Mouse (Mus musculus) bone marrow, adult 2 months (tissue): ENCODE results near the gene Zfp592. TPM values are rescaled to one million over a fixed set of nuclear protein-coding genes. Genes with fewer than 3 reads are reported as not detected.

ENCODE experiments used
- H3K27ac ChIP-seq: fragments of 200-500 bp; 2 replicates; pipeline ENCODE4 v1.5.1; 2012; ENCODE audit warnings: low read depth, mild to moderate bottlenecking, control low read depth, inconsistent platforms, low read length; ENCODE audit not compliant: control insufficient read depth, poor library complexity, insufficient read depth
- H3K4me1 ChIP-seq: fragments of 200-500 bp; 2 replicates; pipeline ENCODE4 v1.6.1; 2011; ENCODE audit warnings: low read length; ENCODE audit not compliant: control insufficient read depth, insufficient read depth
- H3K4me3 ChIP-seq: fragments of 200-500 bp; replicated peaks from 2 replicates; pipeline ENCODE3; 2011; ENCODE audit warnings: mild to moderate bottlenecking, low read depth, low read length, control low read depth; ENCODE audit not compliant: control insufficient read depth
- CTCF ChIP-seq: fragments of 200-500 bp; IDR thresholded peaks from 2 replicates; pipeline ENCODE4 v1.5.1; 2011; ENCODE audit warnings: low read length, control low read depth; ENCODE audit not compliant: control insufficient read depth, insufficient read depth
- POLR2A ChIP-seq: fragments of 200-500 bp; IDR thresholded peaks from 2 replicates; pipeline ENCODE4 v1.6.1; 2011; ENCODE audit warnings: low read depth, mild to moderate bottlenecking, control low read depth, low read length, borderline replicate concordance; ENCODE audit not compliant: control insufficient read depth
- WGBS: fragments of 180-500 bp; shearing (Covaris S2); methylation state at CpG from one replicate; pipeline ENCODE4 v1.1.7; 2018; 5-methylcytosine and 5-hydroxymethylcytosine counted together
- polyA plus RNA-seq: library from polyadenylated mRNA; stranded (reverse); fragments of >200 nt; gene quantifications from 2 replicates; pipeline ENCODE4 v1.2.4, GENCODE M21; 2011; ENCODE audit warnings: low replicate concordance; ENCODE audit not compliant: missing spikeins, insufficient read depth, insufficient read length

Zfp592 gene
- polyA plus RNA-seq, 1 experiment = 24.7 TPM

DNA sequence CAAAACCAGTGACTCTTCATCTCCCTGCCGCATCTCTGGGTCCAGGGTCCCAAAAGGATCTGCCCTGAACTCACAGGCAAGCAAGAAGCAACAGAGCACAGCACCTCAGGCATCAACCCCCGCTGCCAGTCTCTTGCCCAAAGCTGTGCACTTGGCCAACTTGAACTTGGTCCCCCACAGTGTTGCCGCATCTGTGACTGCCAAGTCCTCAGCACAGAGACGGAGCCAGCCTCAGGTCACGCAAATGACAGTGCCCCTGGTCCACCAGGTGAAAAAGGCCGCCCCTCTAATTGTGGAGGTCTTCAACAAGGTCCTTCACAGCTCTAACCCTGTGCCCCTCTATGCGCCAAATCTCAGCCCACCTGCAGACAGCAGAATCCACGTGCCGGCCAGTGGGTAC, 31.2 kb downstream of the Zfp592 start:
- Histone ChIP-seq H3K27ac (no peak overlapping the region), H3K4me1 (no peaks in the 10 kb centered on the region), H3K4me3 (no peak overlapping the region)
- TF ChIP-seq POLR2A (no peak), CTCF (no peak)
- WGBS = 97% methylated on average over 9 of the region's 9 CpGs

DNA sequence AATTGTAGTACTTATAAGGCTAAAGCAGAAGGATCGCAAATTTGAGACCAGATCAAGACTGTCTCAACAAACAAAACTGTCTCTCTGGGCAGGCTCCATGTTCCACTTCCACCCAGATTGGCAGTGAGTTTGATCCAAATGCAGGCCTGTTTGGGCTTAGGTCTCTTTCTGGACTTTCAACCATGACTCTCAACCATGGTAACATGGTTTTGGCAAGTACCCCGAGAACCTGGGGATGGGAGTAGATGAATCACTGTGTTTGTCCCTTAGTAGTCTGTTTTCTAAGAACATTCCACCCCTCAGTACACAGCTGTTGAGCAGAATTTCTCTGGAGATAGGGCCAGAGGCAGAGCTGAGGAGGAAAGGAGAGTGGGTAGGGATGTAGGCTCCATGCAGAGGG, 32.3 kb downstream of the Zfp592 start:
- no peak overlapping the region for H3K4me3 ChIP-seq
- 94% methylated on average over 2 of the region's 2 CpGs for WGBS
- no peaks in the 10 kb centered on the region for H3K4me1 ChIP-seq
- H3K27ac ChIP-seq = no peak overlapping the region
- no peak for TF ChIP-seq CTCF
- no peak for TF ChIP-seq POLR2A

DNA sequence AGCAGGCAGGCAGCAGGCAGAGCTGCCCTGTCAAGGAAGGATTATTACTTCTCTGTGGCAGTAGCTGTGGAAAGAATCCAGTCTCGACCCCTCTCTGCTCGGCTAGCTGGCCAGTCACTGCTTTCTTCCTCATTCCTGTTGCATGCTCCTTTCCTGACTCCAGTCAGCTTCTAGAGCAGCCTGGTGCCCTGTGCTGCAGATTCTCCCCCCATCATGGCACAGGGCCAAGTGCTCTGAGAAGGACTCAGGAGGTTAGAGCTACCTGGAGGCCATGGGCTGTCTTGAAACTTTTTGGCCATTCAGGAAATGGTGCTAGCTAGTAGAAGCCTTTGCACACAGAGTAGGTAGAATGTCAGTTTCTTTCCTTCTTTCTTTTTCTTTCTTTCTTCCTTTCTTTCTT, 46.2 kb downstream of the Zfp592 start:
- H3K27ac ChIP-seq = no peak overlapping the region
- TF ChIP-seq POLR2A (no peak), CTCF (no peak)
- no peak overlapping the region for H3K4me3 ChIP-seq
- no peaks in the 10 kb centered on the region for H3K4me1 ChIP-seq
- 71% methylated on average over 2 of the region's 2 CpGs for WGBS

DNA sequence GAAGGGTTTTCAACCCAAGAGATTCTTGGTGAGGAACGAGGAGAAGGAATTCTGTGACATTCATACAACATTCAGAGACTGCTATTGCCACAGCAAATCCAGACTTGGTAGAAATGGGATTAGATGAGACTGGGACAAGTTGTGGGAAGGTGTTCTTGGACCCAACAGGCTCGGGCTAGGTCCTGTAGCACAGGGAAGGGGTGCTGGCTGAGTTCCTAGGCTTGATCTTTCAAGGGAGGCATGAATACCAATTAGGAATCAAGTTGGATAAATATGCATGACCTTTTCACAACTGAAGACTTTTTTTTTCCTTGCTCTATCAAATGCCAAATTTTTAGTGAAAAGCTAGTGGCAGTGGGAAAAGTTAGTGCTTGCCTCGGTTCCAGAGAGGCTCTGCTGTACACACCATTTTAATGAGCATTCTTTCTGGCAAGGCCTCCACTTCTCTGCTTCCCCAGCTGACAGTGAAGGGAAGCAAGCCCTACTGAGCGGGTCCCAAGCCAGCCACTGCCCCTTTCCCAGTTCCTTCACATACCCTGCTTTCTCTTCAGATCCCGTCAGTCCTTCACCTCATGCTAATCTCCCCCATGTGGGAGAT, 49.6 kb downstream of the Zfp592 start:
- no peak overlapping the region for H3K4me3 ChIP-seq
- WGBS = 84% methylated on average over 5 of the region's 5 CpGs
- TF ChIP-seq POLR2A (no peak), CTCF (no peak)
- H3K4me1 ChIP-seq = no peaks in the 10 kb centered on the region
- no peak overlapping the region for H3K27ac ChIP-seq

DNA sequence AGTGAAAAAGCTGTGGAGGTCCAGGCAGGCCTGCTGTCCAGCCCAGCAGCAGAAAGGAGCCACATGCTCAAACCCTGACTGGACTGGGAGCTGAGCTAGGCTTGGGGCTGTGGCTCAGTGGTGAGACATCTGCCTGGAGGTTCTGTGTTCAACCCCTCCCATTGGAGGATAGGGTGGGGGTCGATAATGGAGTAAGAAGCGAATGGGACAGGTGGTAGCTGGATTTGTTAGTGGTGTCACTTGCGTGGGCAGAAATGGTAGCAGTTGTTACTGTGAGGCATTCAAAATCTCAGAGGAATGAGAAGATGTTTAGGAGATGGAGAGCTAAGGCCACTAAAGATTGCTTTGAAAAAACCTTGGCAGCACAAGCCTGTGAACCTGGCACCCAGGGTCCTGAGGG, 54.4 kb downstream of the Zfp592 start:
- Histone ChIP-seq H3K27ac (no peak overlapping the region), H3K4me1 (no peaks in the 10 kb centered on the region; the same call in 1 of the 2 replicates), H3K4me3 (no peak overlapping the region)
- no peak for TF ChIP-seq POLR2A
- TF ChIP-seq CTCF = no peak
- 83% methylated on average over 3 of the region's 3 CpGs for WGBS

DNA sequence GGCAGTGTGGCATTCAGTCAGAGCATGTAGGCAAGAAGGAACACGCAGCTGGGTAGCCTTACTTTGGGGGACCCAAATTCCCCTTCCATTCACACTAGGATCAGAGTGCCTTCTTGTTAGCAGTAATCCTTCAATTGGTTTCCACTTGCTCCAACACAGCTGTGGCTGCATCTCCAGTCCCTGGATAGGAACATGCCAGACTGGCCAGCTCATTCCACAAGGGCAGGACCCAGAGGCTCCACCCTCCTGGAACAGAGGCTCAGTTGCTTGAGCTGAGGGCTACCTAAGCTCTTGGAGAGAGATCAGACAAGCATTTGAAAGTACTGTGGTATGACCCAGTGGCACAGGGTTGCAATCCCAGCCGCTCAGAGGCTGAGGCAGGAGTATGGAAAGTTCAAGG, 55.0 kb downstream of the Zfp592 start:
- Histone ChIP-seq H3K27ac (no peak overlapping the region), H3K4me1 (no peaks in the 10 kb centered on the region; the same call in 1 of the 2 replicates), H3K4me3 (no peak overlapping the region)
- no peak for TF ChIP-seq CTCF
- TF ChIP-seq POLR2A = no peak
- WGBS = 77% methylated on average over 2 of the region's 2 CpGs

DNA sequence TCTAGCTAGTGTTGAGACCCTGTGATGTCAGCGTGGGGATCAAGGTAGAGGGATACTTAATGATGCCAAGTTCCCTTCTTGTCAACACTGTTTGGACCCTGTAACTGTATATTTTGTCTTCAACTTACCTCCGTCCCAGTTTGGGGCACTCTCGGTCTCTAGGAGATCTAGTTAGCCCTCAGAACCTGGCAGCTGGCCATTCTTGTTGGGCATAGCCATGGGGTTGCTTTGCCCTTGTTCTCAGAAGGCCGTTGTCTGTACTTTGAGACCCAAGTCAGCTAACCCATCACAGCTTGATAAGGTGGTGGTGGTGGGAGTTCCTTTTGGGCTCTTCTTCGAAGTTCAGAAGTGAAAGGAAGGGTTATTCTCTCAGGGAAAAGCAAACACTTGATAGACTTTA, 56.5 kb downstream of the Zfp592 start:
- 77% methylated on average over 5 of the region's 5 CpGs for WGBS
- Histone ChIP-seq H3K4me1 (no peaks in the 10 kb centered on the region; the same call in 1 of the 2 replicates), H3K4me3 (no peak overlapping the region), H3K27ac (no peak overlapping the region)
- TF ChIP-seq CTCF = no peak
- no peak for TF ChIP-seq POLR2A

DNA sequence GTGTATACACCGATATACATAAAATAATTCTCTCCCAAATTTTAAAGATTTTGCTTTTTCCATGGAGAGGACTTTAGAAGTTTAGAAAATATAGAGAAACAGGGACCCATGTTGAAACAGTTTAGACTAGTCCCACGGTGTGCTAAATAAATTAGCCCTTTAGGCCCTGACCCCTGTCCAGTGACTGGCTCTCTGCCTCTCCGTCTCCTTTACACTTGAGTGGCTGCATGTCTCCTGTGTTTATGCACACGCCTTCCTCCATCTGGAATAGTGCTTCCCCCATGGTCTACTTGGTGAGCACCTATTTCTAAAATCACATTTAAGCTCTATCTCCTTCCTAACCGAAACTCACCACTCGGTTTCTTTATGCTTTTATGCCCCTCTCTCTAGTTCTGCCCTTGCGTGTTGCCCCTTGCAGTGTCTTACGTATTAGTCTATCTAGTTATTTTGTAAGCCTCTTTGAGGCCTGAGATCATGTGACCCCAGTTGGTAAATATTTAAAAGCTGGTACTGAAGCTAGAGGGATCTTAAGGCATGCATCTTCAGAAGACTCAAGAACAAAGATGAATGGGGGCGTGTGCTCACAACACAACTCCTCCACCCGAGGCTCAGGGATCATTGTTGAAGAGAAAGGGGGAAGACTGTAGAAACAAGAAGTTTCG, 62.4 kb downstream of the Zfp592 start:
- no peak for TF ChIP-seq CTCF
- Histone ChIP-seq H3K4me1 (no peaks in the 10 kb centered on the region; the same call in 1 of the 2 replicates), H3K27ac (no peak overlapping the region), H3K4me3 (no peak overlapping the region)
- WGBS = 80% methylated on average over 11 of the region's 11 CpGs

DNA sequence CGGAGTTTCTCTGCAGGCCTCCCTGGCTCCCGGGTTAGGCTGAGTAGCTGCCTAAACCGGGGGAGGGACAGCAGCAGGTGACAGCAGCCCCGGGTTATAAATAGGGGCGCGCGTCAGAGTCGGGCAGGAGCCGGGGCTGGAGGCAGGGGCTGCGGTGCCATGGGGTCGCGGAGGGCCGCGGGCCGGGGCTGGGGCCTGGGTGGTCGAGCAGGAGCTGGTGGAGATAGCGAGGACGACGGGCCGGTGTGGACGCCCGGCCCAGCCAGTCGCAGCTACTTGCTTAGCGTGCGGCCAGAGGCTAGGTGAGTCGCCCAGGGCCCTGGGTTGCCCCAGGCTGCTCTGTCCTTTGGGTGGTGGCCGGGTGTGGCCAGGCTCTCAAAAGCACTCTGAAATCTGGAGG, 64.0 kb downstream of the Zfp592 start, which contains the start of gene Alpk3:
Gene Alpk3, plus strand, starts transcription at position 130 of the 400 bp plus-strand sequence.
- H3K4me3 ChIP-seq = no peak within 1 kb of the TSS
- no peak within 1 kb of the TSS for H3K27ac ChIP-seq
- TF ChIP-seq CTCF = no peak
- no peak for TF ChIP-seq POLR2A
- 62% methylated on average over 27 of the region's 27 CpGs for WGBS
- no peaks in the 10 kb centered on the region; the same call in 1 of the 2 replicates for H3K4me1 ChIP-seq
